Mouse (Mus musculus): Measurements from ENCODE around the gene Sowahb. TPM values are rescaled to one million over a fixed set of nuclear protein-coding genes. Genes with fewer than 3 reads are reported as not detected.

Gene Sowahb
- under 1 TPM; 0.06 to 0.13 TPM for total RNA-seq (2021)
- long read RNA-seq, experiment 1, result 0 reads
- long read RNA-seq, experiment 2, partial matches to known transcripts, result 0 of 1 reads
- long read RNA-seq, experiment 2, other reads (novel, unspliced or antisense), result 0 of 1 reads

DNA sequence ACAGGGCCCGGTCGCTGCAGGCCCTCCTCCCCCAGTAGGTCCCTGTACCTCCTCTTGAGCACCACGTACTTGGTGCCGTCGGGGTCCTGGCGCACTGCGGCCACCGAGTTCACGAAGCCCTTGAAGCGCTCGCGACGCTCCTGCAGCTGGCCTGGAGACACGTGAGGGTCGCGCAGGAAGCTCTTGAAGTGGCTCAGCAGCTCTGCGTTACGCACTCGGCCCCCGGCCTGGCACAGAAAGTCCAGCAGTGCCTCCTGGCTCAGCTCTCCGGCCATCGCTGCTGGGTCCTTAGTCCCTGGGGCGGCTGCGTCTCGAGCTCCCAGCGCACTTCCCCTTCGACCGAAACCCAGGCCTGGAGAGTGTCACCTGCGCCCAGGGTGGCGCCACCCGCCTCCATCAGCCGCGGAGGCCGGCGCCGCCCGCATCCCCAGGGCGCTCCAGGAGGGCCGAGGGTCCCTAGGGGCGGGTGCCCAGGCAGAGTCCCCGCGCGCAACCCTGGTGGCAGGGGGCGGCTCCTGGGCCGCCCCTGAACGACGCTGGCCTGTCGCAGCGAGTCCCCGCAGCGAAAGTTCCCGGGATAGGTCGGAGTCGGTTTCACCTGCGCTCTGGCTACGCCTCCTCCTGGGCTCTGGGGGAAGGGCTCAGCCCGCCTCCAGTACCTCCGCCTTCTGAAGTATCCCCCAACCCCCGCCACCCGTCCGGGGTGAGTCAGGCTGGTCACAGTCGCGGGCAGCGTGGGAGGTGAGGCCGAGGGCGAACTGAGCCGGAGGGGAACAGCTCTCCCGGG is at the start of gene Sowahb:
TSS of gene Sowahb (minus strand) at position 439 of the 787 bp plus-strand sequence.
- DNase-seq (ENCODE audit: low spot score in 2 of 2), result peak; percentile 38 to 51

DNA sequence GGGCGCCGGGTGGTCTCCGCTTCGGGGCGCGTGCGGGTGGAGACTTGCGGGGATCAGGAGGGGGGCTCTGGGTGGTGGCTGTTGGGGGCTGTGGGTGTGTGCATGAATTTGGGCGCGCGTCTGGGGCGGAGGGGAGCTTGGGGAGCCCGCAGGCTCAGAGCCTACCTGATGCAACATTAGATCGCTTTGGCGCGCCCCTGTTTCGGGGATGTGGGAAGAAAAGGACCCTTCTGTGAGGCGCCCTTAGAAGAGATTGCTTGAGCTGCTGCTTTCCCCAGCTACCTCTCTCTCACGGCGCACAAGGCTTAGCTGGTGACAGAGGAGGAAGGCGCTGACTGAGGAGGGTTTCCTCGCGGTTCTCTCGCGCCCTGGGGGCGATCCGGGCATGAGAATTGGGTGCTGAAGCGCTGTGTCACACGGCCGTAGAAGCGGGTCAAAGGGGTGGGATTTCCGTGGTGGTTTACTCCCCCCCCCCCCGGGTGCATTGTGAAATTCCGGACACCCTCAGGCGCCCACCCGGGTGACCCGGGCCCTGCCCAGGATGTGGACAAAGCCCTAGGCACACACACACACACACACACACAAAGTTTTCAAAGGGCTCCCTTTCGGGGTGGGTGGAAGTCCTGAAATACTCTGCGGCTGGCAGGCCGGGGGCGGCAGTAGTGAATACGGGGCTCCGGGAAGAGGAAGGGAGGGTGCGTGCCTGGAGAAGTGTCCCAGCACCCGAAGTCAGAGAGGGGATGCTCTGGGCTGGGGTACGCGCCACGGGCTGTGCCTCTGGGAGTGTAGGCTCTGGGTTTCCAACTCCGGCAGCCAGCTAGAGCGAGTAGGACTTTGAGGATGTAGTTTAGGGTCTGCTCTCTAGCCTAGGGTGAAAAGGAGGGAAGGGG is 49.1 kb upstream of the Sowahb start:
- DNase-seq (ENCODE audit: low spot score in 2 of 2), result peak; percentile 31 to 44

- peak; percentile 95 to 97 for DNase-seq (ENCODE audit: low spot score in 2 of 2)
Observed at GRCm38 (mm10) chr5:93092857-93093622, 48.2 kb upstream of the Sowahb start, which contains the start of gene Sept11. Sept11 (plus strand) TSS chr5:93093437.

GRCm38 (mm10) chr5:93092147-93092781 is 47.4 kb upstream of the Sowahb start:
- DNase-seq (ENCODE audit: low spot score in 2 of 2), result peak in 1 of 2 experiments; percentile 31

GRCm38 (mm10) chr5:93091266-93091665 is 46.4 kb upstream of the Sowahb start:
- DNase-seq (ENCODE audit: low spot score in 2 of 2), result no peak

DNA sequence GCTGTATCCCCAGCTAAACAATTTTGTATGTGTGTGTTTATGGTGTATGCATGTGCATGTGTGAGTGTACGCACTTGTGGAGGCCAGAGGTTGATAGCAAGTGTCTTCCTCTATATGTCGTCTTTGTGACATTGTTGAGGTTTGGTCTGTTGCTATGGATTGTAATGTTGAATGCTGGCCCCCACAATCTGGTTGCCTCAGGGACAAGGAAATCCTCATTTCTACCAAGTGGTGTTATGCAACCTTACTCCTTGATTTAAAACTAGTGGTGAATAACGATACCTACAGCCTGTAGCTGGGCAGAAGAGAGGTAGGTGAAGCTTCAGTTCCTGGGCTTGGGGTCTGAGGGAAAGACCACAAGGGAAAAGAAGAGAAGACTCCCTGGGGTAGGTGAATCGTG is 41.1 kb upstream of the Sowahb start:
- DNase-seq (ENCODE audit: low spot score in 2 of 2), result no peak

DNA sequence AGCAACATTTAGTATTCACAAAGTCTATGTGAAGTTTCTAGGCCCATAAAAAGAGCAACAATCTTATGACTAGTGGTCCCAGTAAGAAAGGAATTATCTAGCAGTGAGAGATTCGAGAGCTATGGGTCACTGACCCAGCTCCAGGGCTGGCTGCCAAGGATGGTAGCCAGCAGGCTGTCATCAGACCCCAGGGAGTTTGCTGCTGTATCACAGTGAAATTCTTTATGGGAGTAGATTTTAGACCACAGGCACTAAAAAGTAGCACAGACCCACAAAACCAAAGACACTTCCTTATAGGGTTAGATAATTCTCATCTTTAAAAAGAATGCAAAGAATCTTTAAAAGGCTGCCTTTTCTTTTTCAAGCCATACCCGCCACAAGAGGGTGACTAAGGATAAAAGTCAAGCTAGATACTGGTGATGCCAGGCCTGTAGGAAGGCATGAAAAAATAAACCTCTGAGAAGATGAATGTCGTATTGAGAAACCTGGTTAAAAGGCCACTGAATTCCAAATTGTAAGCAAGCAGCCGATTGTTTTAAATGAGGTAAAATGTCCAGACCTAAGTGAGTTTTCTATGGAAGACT is 40.3 kb upstream of the Sowahb start:
- no peak for DNase-seq (ENCODE audit: low spot score in 2 of 2)

DNA sequence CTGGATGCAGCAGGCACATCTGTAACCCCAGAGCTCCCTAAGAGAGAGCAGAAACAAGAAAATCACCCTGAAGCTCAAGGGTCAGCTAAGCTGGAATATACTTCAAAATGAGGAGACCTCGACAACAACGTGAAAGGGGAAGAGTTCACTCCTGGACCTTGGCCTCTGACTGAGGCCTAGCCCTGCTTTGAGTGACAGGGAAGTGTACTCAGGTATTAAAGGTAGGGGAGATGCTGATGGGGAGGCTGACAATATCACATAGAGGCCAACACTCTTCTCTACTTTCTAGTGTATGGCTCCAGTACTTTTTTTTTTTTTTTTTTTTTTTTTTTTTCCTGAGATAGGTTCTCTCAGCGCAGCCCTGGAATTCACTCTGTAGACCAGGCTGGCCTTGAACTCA is 34.8 kb upstream of the Sowahb start:
- no peak for DNase-seq (ENCODE audit: low spot score in 2 of 2)

DNA sequence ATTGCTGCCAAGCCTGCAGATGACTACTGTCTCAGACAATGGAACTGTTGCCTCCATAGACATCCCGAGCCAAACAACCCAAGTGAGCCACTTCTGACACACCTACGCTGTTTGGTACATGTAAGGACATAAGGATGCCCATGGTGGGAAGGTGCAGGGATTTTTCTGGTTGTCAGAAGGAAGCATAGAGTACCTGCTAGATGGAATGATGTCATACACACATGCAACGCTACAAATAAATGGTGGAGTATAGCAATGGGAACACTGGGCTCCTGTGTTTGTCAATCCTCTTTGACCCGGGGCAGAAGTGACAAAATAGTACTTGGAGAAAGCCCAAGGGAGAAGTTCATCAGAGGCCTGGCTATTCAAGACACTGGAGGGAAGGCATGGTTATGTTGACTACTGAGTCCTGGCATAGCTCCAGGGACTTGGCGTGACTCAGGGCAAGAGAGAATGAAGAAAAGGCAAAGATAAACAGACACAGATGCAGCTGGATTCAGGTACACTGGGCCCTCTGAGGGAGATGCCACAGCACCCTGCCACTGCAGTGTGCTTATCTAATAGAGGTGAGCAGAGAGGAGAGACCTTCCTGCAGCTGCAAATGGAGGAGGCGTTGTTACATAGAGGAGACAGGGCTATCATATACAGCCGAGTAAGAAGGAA is 33.0 kb upstream of the Sowahb start:
- DNase-seq (ENCODE audit: low spot score in 2 of 2), result no peak

DNA sequence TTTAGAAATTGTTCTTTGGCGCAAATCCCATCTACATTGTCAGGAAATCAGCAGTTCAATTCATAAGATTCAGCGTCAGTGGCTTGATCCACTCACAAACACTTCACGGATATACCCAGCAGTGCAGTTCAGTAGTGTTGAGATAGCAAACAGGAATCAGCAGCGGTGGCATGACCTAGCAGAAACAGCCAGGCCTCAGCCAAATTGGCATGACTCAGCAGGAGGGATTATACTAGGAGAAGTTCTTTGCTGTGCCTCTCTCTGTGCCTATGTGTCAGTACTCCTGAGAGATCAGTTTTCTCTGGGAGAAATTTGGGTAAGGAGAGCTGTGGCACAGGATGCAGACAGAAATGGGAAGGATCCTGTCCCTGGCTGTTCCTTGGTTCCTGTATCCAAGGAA is 16.0 kb upstream of the Sowahb start:
- DNase-seq (ENCODE audit: low spot score in 2 of 2), result no peak

DNA sequence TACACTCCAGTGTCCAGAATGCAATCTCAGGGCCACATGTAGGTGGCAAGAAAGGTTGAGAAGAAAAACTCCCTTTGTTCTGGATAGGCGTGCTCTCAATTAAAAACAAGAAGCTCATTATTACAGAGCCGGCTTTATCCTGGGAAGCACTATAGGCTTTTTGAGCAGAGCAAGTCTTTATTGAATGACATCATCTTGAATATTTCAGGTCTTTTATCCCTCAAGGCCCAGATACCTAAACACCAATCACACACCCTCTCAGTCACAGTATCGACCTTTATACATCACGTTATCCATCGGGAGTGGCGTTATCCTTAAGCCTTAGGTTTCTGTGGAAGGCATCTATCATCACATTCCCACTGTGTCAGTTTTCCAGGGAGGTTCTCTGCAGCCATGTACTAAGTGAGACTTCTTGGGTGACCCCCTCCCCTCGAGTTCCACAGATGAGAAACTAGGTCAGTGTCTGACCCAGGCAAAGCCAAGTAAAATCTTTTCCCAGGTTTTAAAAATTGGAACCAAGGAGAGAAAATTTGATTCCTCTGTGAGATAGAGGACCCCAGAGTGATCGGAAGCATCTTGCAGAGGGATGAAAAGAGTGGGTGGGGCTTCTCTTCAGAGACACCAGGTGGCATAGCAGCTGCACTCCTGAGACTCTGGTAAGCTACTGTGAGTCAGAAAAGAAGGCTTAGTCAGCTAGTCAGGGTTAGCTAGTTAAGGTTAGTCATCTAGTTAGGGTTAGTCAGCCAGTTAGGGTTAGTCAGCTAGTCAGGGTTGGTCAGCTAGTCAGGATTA is 9.0 kb upstream of the Sowahb start:
- no peak for DNase-seq (ENCODE audit: low spot score in 2 of 2)

DNA sequence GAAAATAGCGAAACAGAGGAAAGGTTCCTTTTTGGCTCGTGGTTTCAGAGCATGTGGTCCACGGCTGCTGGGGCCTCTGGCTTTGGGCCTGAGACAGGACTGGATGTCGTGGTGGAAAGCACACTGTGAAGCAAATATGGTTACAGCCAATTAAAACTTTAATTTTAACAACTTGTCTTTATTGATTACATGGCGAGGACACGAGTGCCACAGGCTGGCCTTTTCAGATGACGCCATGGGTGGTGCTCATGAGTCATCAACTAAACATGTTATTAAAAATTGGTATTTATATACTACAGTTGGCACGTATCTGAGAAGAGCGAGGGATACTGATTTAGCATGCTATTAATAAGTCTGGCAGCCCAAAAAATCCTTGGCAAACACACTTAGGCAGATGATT is 7.1 kb upstream of the Sowahb start:
- no peak for DNase-seq (ENCODE audit: low spot score in 2 of 2)

DNA sequence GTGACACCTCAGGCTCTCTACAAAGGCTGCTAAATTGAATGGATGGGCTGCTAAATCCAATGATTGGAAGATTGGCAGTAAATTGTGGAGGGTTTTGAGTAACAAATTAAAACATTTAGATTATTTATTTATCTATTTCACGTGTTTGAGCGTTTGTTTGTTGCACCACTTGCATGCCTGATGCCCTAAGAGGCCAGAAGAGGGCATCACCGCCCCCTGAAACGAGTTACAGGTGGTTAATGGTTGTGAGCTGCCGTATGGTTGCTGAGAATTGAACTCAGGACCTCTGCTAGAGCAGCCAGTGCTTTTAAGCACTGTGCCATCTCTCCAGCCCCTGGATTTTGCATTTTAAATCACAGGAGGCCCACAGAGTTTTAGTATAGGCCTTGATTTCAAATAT is 6.2 kb upstream of the Sowahb start:
- DNase-seq (ENCODE audit: low spot score in 2 of 2), result no peak

DNA sequence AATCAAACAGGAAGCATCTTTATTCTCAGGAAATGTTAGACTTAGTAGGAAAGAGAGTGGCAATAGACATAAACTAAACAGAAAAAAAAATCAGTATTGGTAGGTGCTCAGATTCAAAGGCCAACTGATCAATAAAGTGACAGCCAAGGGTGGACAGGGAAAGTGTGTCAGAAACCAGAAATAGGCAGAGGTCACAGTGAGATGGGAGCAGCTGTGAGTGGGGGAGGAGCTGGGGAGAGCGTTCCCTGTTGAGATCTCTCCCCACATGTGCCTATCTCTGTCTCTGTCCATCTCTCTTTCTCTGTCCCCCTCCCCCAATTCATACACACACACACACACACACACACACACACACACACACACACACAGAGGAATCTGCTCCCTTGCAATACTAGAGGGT is 5.1 kb upstream of the Sowahb start:
- DNase-seq (ENCODE audit: low spot score in 2 of 2), result no peak

DNA sequence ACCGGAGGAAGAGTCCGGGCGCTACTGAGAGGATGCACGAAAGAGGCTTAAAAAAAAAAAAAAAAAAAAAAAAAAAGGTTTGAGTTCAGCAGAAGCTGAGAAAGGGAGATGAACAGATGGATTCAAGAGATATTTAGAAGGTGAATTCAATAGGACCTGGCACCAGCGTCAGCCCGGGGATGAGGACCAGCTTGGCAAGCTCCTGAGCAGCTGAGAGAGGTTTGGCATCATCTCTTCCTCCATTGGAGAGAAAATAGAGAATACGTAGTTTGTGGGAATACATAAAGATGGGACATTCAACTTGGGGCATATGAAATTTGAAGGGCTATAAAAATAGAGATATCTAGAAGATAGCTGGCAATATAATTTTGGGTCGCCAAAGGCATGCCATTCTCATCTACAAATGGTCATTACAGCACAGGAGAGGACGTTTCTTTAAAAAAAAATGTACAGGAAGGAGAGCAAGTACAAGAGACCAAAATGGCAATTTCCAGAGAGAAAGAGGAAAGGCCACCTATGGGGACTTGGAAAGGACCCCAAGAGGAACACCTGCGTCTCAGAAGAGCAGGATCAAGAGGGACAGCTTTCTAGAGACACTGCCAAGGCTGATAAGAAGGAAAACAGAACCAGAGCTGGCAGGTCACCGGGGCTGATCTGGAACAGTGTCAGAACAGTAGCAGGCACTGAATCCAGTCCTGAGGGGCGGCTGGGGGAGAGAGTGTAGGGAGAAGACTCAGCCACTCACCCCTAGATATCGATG is 3.8 kb upstream of the Sowahb start:
- DNase-seq (ENCODE audit: low spot score in 2 of 2), result no peak

GRCm38 (mm10) chr5:93046306-93046845 is 1.6 kb upstream of the Sowahb start:
- DNase-seq (ENCODE audit: low spot score in 2 of 2), result no peak

DNA sequence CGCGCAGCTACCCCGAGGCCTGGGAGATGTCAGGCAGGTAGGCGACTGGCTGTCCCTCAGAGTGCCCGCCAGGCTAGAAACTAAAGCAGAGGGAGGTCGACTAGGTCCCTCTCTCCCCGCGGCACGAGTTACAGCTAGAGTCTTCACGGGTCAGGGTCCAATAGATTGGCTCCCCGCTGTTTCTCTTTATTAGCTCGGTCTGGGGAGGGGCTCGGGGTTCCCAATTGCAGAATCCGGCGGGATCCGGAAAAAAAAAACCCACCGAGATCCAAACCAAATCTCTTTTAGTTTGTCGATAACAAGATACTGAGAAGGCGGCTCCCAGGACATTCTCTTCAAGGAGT is 521 bp upstream of the Sowahb start:
- DNase-seq (ENCODE audit: low spot score in 2 of 2), result no peak

All from adrenal gland, adult 18-20 months (tissue).